Mouse (Mus musculus): ENCODE results near the gene Cacnb1. TPM values are rescaled to one million over a fixed set of nuclear protein-coding genes. Genes with fewer than 3 reads are reported as not detected.

Gene Cacnb1
- polyA plus RNA-seq, 1 experiment, result 79.4 TPM

DNA sequence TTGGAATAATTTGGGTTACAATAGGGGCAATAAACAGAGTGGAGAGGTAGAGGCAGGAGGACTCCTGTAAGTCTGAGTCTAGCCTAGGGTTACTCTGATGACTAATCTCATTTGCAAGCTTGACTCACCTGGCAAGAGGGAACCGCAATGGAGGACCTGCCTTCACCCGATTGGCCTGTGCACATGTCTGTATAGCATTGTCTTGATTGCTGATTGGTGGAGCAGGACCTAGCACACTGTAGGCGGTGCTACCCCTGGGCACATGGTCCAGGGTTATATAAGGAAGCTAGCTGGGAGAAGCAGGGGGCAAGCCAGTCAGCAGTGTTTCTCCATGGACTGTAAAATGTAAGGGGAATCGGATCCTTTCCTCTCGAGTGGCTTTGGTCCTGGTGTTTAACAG, 35.2 kb upstream of the Cacnb1 start:
- Histone ChIP-seq H3K27ac (ENCODE audit: control insufficient read depth, insufficient read depth, low read depth, low read length) (no peak overlapping the region), H3K27me3 (ENCODE audit: control insufficient read depth, insufficient read depth, low read length) (no peaks in the 10 kb centered on the region), H3K36me3 (ENCODE audit: control insufficient read depth, insufficient read depth, low read length) (no peaks in the 10 kb centered on the region), H3K4me1 (ENCODE audit: control insufficient read depth, insufficient read depth, low read length) (peaks cover 12% of the 10 kb centered on the region), H3K4me3 (ENCODE audit: control insufficient read depth, low read depth, low read length) (peak overlapping the region; percentile 67)
- no peak for TF ChIP-seq POLR2A (IDR thresholded peaks at IDR 0.05; ENCODE audit: control insufficient read depth, low read depth, low read length)
- TF ChIP-seq CTCF (IDR thresholded peaks at IDR 0.05; ENCODE audit: control insufficient read depth, insufficient read depth, insufficient replicate concordance, low read depth, low read length), result no peak

DNA sequence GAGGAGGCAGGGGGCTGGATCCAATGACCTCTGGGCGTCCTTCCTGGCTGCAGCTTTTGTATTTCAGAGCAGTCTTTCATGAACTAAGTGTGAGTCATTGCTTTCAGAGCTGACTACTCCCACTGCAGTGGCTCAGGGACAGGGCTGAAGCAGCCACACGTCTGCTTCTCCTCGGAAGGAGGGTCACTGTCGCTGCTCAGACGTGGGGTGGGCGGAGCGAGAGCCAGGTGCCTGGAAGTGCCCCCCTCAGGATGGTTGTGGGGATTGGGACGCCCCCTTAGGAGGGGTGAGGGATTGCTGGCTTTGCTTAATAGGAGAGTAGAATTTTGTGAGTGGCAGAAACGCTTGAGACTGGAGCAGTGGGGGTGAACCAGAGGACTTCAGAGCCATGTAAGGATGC, 34.6 kb upstream of the Cacnb1 start:
- Histone ChIP-seq H3K4me1 (ENCODE audit: control insufficient read depth, insufficient read depth, low read length) (peaks cover 16% of the 10 kb centered on the region), H3K27ac (ENCODE audit: control insufficient read depth, insufficient read depth, low read depth, low read length) (no peak overlapping the region), H3K4me3 (ENCODE audit: control insufficient read depth, low read depth, low read length) (peak overlapping the region; percentile 9), H3K27me3 (ENCODE audit: control insufficient read depth, insufficient read depth, low read length) (peaks cover 4% of the 10 kb centered on the region; the same call in 1 of the 2 replicates), H3K36me3 (ENCODE audit: control insufficient read depth, insufficient read depth, low read length) (no peaks in the 10 kb centered on the region)
- no peak for TF ChIP-seq CTCF (IDR thresholded peaks at IDR 0.05; ENCODE audit: control insufficient read depth, insufficient read depth, insufficient replicate concordance, low read depth, low read length)
- no peak for TF ChIP-seq POLR2A (IDR thresholded peaks at IDR 0.05; ENCODE audit: control insufficient read depth, low read depth, low read length)

- Histone ChIP-seq H3K36me3 (ENCODE audit: control insufficient read depth, insufficient read depth, low read length) (no peaks in the 10 kb centered on the region), H3K27ac (ENCODE audit: control insufficient read depth, insufficient read depth, low read depth, low read length) (no peak within 1 kb of the TSS; the same call in 1 of the 2 replicates), H3K4me1 (ENCODE audit: control insufficient read depth, insufficient read depth, low read length) (peaks cover 25% of the 10 kb centered on the region), H3K27me3 (ENCODE audit: control insufficient read depth, insufficient read depth, low read length) (peaks cover 4% of the 10 kb centered on the region; the same call in 1 of the 2 replicates), H3K4me3 (ENCODE audit: control insufficient read depth, low read depth, low read length) (peak within 1 kb of the TSS; percentile 90)
- TF ChIP-seq CTCF (IDR thresholded peaks at IDR 0.05; ENCODE audit: control insufficient read depth, insufficient read depth, insufficient replicate concordance, low read depth, low read length) (no peak), POLR2A (IDR thresholded peaks at IDR 0.05; ENCODE audit: control insufficient read depth, low read depth, low read length) (no peak)
These were observed 30.4 kb upstream of the Cacnb1 start, which contains the start of gene Stac2 for GRCm38 (mm10) chr11:98052989-98053834. TSS of gene Stac2 (minus strand) at chr11:98053462.

DNA sequence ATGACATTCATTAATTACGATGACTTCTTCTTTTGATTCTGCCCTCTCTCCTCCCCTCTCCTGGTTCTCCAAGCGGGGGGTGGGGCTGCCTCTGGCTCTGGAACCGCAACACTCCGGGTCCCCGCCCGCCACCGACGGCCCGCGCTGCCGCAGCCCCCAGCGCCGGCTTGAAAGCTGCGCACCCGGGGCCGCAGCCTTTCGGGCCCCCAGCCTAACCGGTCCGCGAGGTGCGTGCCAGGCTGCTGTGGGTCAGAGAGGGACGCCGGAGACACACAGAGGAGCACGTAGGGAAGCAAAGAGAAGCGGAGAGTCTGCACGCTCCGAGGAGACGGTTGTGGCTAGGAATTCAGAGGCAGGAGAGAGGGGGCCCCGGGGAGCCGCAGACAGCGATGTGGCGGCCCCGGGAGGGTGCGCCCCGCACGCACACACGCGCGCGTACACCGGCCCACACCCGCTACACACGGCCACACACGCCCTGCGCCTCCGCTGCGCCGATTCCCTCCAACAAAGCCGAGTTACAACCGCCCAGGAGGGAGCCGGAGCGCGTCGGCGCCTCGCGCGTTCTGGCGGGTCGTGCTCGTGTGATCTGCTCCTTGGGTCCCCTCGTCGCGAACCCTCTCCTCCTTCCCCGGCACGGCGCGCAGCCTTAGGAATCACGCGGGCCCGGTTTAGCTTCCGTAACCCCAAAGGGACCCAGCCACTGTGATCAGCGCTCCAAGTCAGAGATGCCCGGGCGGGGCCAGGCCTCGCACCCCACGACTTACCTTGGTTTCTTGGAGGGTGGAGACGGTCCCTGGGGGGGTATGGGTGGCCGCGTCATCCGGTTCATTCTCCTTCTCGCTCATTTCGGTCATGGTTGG, 29.5 kb upstream of the Cacnb1 start:
- Histone ChIP-seq H3K27me3 (ENCODE audit: control insufficient read depth, insufficient read depth, low read length) (peaks cover 4% of the 10 kb centered on the region; the same call in 1 of the 2 replicates), H3K27ac (ENCODE audit: control insufficient read depth, insufficient read depth, low read depth, low read length) (no peak overlapping the region; the same call in 1 of the 2 replicates), H3K4me3 (ENCODE audit: control insufficient read depth, low read depth, low read length) (peak overlapping the region; percentile 90), H3K4me1 (ENCODE audit: control insufficient read depth, insufficient read depth, low read length) (peaks cover 24% of the 10 kb centered on the region), H3K36me3 (ENCODE audit: control insufficient read depth, insufficient read depth, low read length) (no peaks in the 10 kb centered on the region)
- no peak for TF ChIP-seq POLR2A (IDR thresholded peaks at IDR 0.05; ENCODE audit: control insufficient read depth, low read depth, low read length)
- no peak for TF ChIP-seq CTCF (IDR thresholded peaks at IDR 0.05; ENCODE audit: control insufficient read depth, insufficient read depth, insufficient replicate concordance, low read depth, low read length)

DNA sequence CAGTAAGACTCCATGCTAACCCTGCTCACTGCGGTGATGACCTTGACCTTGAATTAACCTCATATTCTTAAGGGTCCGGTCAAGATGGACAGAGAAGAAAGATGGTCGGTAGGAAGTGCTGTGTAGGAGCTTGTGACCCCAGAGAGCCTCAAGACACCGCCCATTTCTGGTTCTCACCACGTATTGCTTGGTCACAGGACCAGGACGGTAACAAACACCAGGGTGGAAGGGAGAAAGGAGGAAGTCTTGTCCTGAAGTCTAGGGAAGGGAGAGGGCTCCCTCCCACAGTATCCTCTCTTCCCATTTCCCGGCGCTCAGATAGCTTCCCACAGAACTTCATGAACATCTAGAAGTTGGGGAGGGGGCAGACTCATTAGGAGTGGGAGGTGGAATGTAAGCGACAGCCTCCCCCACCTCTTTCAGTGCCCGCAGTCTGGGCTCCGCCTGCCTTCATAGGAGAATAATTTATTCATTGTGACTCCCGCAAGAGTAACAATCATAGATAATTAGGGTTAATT, 28.8 kb upstream of the Cacnb1 start:
- Histone ChIP-seq H3K36me3 (ENCODE audit: control insufficient read depth, insufficient read depth, low read length) (no peaks in the 10 kb centered on the region), H3K4me3 (ENCODE audit: control insufficient read depth, low read depth, low read length) (peak overlapping the region; percentile 90), H3K27ac (ENCODE audit: control insufficient read depth, insufficient read depth, low read depth, low read length) (no peak overlapping the region), H3K27me3 (ENCODE audit: control insufficient read depth, insufficient read depth, low read length) (peaks cover 4% of the 10 kb centered on the region; the same call in 1 of the 2 replicates), H3K4me1 (ENCODE audit: control insufficient read depth, insufficient read depth, low read length) (peaks cover 17% of the 10 kb centered on the region)
- TF ChIP-seq CTCF (IDR thresholded peaks at IDR 0.05; ENCODE audit: control insufficient read depth, insufficient read depth, insufficient replicate concordance, low read depth, low read length), result no peak
- TF ChIP-seq POLR2A (IDR thresholded peaks at IDR 0.05; ENCODE audit: control insufficient read depth, low read depth, low read length), result no peak

DNA sequence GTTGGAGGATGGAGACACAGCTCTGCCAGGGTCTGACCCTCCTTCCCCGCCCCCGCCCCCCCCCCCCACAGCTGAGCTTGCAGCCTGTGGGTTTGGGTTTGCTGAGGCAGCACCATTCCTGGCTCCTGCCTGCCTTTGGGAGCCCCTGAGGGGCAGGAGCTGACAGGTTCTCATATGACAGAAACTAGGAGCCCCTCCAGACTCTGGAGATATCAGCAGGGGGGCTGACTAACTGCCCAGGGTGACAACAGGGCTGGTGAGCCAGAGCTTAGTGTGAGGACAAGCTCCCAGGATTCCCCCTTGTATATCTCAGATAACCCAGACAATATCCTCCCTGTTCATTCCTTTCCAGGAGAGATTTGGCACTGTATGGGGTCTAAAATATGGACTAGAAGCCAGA, 28.1 kb upstream of the Cacnb1 start:
- TF ChIP-seq POLR2A (IDR thresholded peaks at IDR 0.05; ENCODE audit: control insufficient read depth, low read depth, low read length) (no peak), CTCF (IDR thresholded peaks at IDR 0.05; ENCODE audit: control insufficient read depth, insufficient read depth, insufficient replicate concordance, low read depth, low read length) (no peak)
- Histone ChIP-seq H3K27me3 (ENCODE audit: control insufficient read depth, insufficient read depth, low read length) (peaks cover 4% of the 10 kb centered on the region; the same call in 1 of the 2 replicates), H3K4me1 (ENCODE audit: control insufficient read depth, insufficient read depth, low read length) (peaks cover 17% of the 10 kb centered on the region), H3K4me3 (ENCODE audit: control insufficient read depth, low read depth, low read length) (peak overlapping the region; percentile 90), H3K27ac (ENCODE audit: control insufficient read depth, insufficient read depth, low read depth, low read length) (no peak overlapping the region), H3K36me3 (ENCODE audit: control insufficient read depth, insufficient read depth, low read length) (no peaks in the 10 kb centered on the region)

DNA sequence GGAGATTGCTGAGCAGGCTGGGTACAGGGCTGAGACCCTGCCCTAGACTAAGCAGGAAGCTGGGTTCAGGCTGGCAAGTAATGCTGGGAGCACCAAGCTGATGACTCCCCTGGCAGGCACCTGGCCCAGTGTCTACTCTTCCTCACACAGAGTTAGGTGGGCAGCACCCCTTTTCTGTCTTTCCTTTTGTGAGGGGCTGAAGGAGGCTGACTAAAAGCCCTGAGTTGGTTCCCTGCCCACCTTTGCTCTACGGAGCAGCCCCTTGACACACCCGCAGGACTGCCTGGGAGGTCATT, 27.6 kb upstream of the Cacnb1 start:
- TF ChIP-seq CTCF (IDR thresholded peaks at IDR 0.05; ENCODE audit: control insufficient read depth, insufficient read depth, insufficient replicate concordance, low read depth, low read length) (no peak), POLR2A (IDR thresholded peaks at IDR 0.05; ENCODE audit: control insufficient read depth, low read depth, low read length) (no peak)
- no peak overlapping the region for H3K27ac ChIP-seq (ENCODE audit: control insufficient read depth, insufficient read depth, low read depth, low read length)
- H3K27me3 ChIP-seq (ENCODE audit: control insufficient read depth, insufficient read depth, low read length), result peaks cover 4% of the 10 kb centered on the region; the same call in 1 of the 2 replicates
- H3K36me3 ChIP-seq (ENCODE audit: control insufficient read depth, insufficient read depth, low read length), result no peaks in the 10 kb centered on the region
- H3K4me3 ChIP-seq (ENCODE audit: control insufficient read depth, low read depth, low read length), result no peak overlapping the region
- H3K4me1 ChIP-seq (ENCODE audit: control insufficient read depth, insufficient read depth, low read length), result peaks cover 17% of the 10 kb centered on the region

Data from testis, adult 2 months (tissue).